ENCODE assay signal across 8 mouse cellular contexts in genomic region chr11:75415096-75415495, GRCm38 (mm10). TPM values are rescaled to one million over a fixed set of nuclear protein-coding genes. Genes with fewer than 3 reads are reported as not detected.
A peak's percentile ranks its signal among the peaks of the same experiment; 100 is the strongest.
DNase-seq lines count a peak whose midpoint lies in the region; ATAC-seq and TF ChIP-seq lines count a peak whose summit lies in the region.
"Had no signal": no experiment of that assay in that cellular context is flagged by ENCODE, and none has a peak within 500 bp of the region (broad histone marks: within the 10 kb centered on the region; RNA-seq: fewer than 3 reads in every experiment).

No protein-coding gene starts in this region.

- WGBS in lung, postnatal 0 days, result 35% methylated on average over 7 of the region's 7 CpGs
- WGBS in lung, adult 2 months, result 28% methylated on average over 7 of the region's 7 CpGs
- WGBS in forebrain, embryonic 15.5 days, result 46% methylated on average over 7 of the region's 7 CpGs

- no peak overlapping the region for H3K9ac ChIP-seq in lung, postnatal 0 days (replicated peaks; ENCODE audit: low read depth)
- H3K9ac ChIP-seq in MEL (ENCODE audit: control insufficient read depth, low read depth, low read length, poor library complexity, severe bottlenecking), result no peak overlapping the region
- no peak overlapping the region for H3K9ac ChIP-seq in forebrain, embryonic 15.5 days (replicated peaks)

- no peak overlapping the region for H3K4me3 ChIP-seq in lung, postnatal 0 days (ENCODE audit: low read depth, low read length)
- no peak overlapping the region for H3K4me3 ChIP-seq in lung, adult 2 months (replicated peaks; ENCODE audit: extremely low read depth, low read depth, low read length)
- H3K4me3 ChIP-seq in MEL (ENCODE audit: control insufficient read depth in 1 of 2, insufficient read depth in 1 of 2, low read depth in 2 of 2, low read length in 2 of 2), result no peak overlapping the region
- H3K4me3 ChIP-seq in forebrain, embryonic 15.5 days, result no peak overlapping the region

- no peaks in the 10 kb centered on the region for H3K79me2 ChIP-seq in MEL (ENCODE audit: control insufficient read depth, insufficient read depth, low read length, poor library complexity)

- H3K27ac ChIP-seq in lung, postnatal 0 days (ENCODE audit: low read length), result no peak overlapping the region
- H3K27ac ChIP-seq in MEL (ENCODE audit: control insufficient read depth, low read depth, low read length), result no peak overlapping the region
- no peak overlapping the region for H3K27ac ChIP-seq in forebrain, embryonic 15.5 days (replicated peaks)

- TF ChIP-seq EP300 in lung, postnatal 0 days (IDR thresholded peaks at IDR 0.05), result no peak
- no peak for TF ChIP-seq EP300 in MEL (IDR thresholded peaks at IDR 0.05; ENCODE audit: low read depth in 1 of 2, low read length in 2 of 2)

- DNase-seq in lung, postnatal 0 days (ENCODE audit: low spot score), result peak; percentile 28
- no peak for DNase-seq in lung, adult 2 months
- DNase-seq in MEL (ENCODE audit: low read depth, low spot score), result peak; percentile 71
- peak; percentile 64 for DNase-seq in splenic B cell, adult 2 months (ENCODE audit: low read depth, low spot score)
- no peak for DNase-seq in natural killer cell, adult 2 months (ENCODE audit: low spot score in 2 of 2)

- TF ChIP-seq POLR2A in lung, adult 2 months (IDR thresholded peaks at IDR 0.05; ENCODE audit: borderline replicate concordance, extremely low read depth, low read depth, low read length), result no peak
- no peak for TF ChIP-seq POLR2A in MEL (IDR thresholded peaks at IDR 0.05; ENCODE audit: control insufficient read depth in 1 of 2, insufficient read depth in 1 of 2, low read depth in 1 of 2, low read length in 2 of 2, poor library complexity in 1 of 2)

- H3K36me3 ChIP-seq in lung, postnatal 0 days (ENCODE audit: insufficient read depth, low read length), result no peaks in the 10 kb centered on the region
- H3K36me3 ChIP-seq in MEL (ENCODE audit: control insufficient read depth in 1 of 2, insufficient read depth in 2 of 2, low read length in 2 of 2), result no peaks in the 10 kb centered on the region
- no peaks in the 10 kb centered on the region for H3K36me3 ChIP-seq in splenic B cell, adult 2 months (ENCODE audit: control insufficient read depth, insufficient read depth, low read length, poor library complexity, severe bottlenecking)
- H3K36me3 ChIP-seq in forebrain, embryonic 15.5 days, result no peaks in the 10 kb centered on the region

- no peak for TF ChIP-seq RAD21 in MEL (IDR thresholded peaks at IDR 0.05; ENCODE audit: low read depth, low read length)

- H3K4me2 ChIP-seq in lung, postnatal 0 days (replicated peaks; ENCODE audit: low read depth, low read length), result no peak overlapping the region
- no peak overlapping the region for H3K4me2 ChIP-seq in forebrain, embryonic 15.5 days (replicated peaks)

- H3K27me3 ChIP-seq in lung, postnatal 0 days (replicated peaks; ENCODE audit: insufficient read depth, low read length), result no peaks in the 10 kb centered on the region
- no peaks in the 10 kb centered on the region for H3K27me3 ChIP-seq in MEL (ENCODE audit: control insufficient read depth in 1 of 2, insufficient read depth in 2 of 2, low read length in 2 of 2)
- H3K27me3 ChIP-seq in splenic B cell, adult 2 months (ENCODE audit: control insufficient read depth, insufficient read depth, low read length, poor library complexity, severe bottlenecking), result no peaks in the 10 kb centered on the region
- H3K27me3 ChIP-seq in forebrain, embryonic 15.5 days, result no peaks in the 10 kb centered on the region

- no peaks in the 10 kb centered on the region for H3K4me1 ChIP-seq in lung, postnatal 0 days (ENCODE audit: insufficient read depth, low read depth, low read length)
- H3K4me1 ChIP-seq in lung, adult 2 months (ENCODE audit: control insufficient read depth, insufficient read depth, low read length), result no peaks in the 10 kb centered on the region; the same call in 1 of the 2 replicates
- peaks cover 0 to 10% of the 10 kb centered on the region in 2 experiments; a peak in 2 of 4 replicates for H3K4me1 ChIP-seq in MEL (ENCODE audit: control insufficient read depth in 1 of 2, insufficient read depth in 2 of 2, low read length in 2 of 2)
- no peaks in the 10 kb centered on the region for H3K4me1 ChIP-seq in forebrain, embryonic 15.5 days

- TF ChIP-seq CTCF in lung, postnatal 0 days (IDR thresholded peaks at IDR 0.05), result no peak
- TF ChIP-seq CTCF in lung, adult 2 months (IDR thresholded peaks at IDR 0.05; ENCODE audit: insufficient read depth, low read length), result no peak
- no peak for TF ChIP-seq CTCF in MEL (IDR thresholded peaks at IDR 0.05 in 2 of 3, conservative IDR thresholded peaks at IDR 0.05 in 1 of 3; ENCODE audit: control insufficient read depth in 1 of 3, insufficient read depth in 1 of 3, low read depth in 2 of 3, low read length in 3 of 3, poor library complexity in 1 of 3, severe bottlenecking in 1 of 3)

- 0 out of 2 replicates have a peak, but pooled peaks have one; percentile 12 for ATAC-seq in lung, postnatal 0 days
- peak; percentile 93 for ATAC-seq in common myeloid progenitor, adult 5-6 weeks (replicated peaks; ENCODE audit: low read depth, poor library complexity, severe bottlenecking)
- ATAC-seq in forebrain, embryonic 15.5 days (replicated peaks), result no peak
- ATAC-seq: forebrain, embryonic 16.5 days had no signal

- H3K9me3 ChIP-seq in lung, postnatal 0 days (ENCODE audit: low read length), result no peaks in the 10 kb centered on the region
- H3K9me3 ChIP-seq in MEL (replicated peaks; ENCODE audit: insufficient read depth, low read length), result no peaks in the 10 kb centered on the region
- H3K9me3 ChIP-seq in forebrain, embryonic 15.5 days, result no peaks in the 10 kb centered on the region

TF ChIP-seq in MEL, 35 proteins besides CTCF, POLR2A, EP300 and RAD21:
- TF ChIP-seq TAL1 (IDR thresholded peaks at IDR 0.05; ENCODE audit: low read length), result no peak
- no peak for TF ChIP-seq MEF2A (IDR thresholded peaks at IDR 0.05; ENCODE audit: extremely low read depth, insufficient replicate concordance, low read depth, low read length, poor library complexity, severe bottlenecking)
- TF ChIP-seq RCOR1 (IDR thresholded peaks at IDR 0.05; ENCODE audit: low read depth, low read length), result no peak
- TF ChIP-seq MAX (IDR thresholded peaks at IDR 0.05; ENCODE audit: low read length), result no peak
- no peak for TF ChIP-seq ETS1 (IDR thresholded peaks at IDR 0.05; ENCODE audit: low read depth, low read length)
- no peak for TF ChIP-seq JUND (IDR thresholded peaks at IDR 0.05; ENCODE audit: low read depth, low read length)
- no peak for TF ChIP-seq SMC3 (IDR thresholded peaks at IDR 0.05; ENCODE audit: low read depth, low read length)
- no peak for TF ChIP-seq MXI1 (IDR thresholded peaks at IDR 0.05; ENCODE audit: low read depth, low read length)
- TF ChIP-seq USF2 (IDR thresholded peaks at IDR 0.05; ENCODE audit: borderline replicate concordance in 1 of 2, insufficient read depth in 1 of 2, low read depth in 1 of 2, low read length in 2 of 2), result no peak
- TF ChIP-seq E2F4 (IDR thresholded peaks at IDR 0.05; ENCODE audit: borderline replicate concordance, low read depth, low read length), result no peak
- TF ChIP-seq GABPA (IDR thresholded peaks at IDR 0.05; ENCODE audit: low read depth, low read length), result no peak
- no peak for TF ChIP-seq POLR2AphosphoS5 (IDR thresholded peaks at IDR 0.05; ENCODE audit: borderline replicate concordance, low read depth, low read length)
- TF ChIP-seq ELF1 (IDR thresholded peaks at IDR 0.05; ENCODE audit: low read depth, low read length), result no peak
- no peak for TF ChIP-seq TBP (IDR thresholded peaks at IDR 0.05; ENCODE audit: low read depth, low read length)
- TF ChIP-seq NELFE (IDR thresholded peaks at IDR 0.05; ENCODE audit: low read depth, low read length), result no peak
- no peak for TF ChIP-seq KAT2A (conservative IDR thresholded peaks at IDR 0.05; ENCODE audit: low read depth, low read length)
TF ChIP-seq in MEL: peak in this region for 0.

RNA-seq across cellular contexts. Expression of gene Serpinf1, which starts 7.4 kb away (rescaled TPM):
- 58.0 and 64.2 TPM in 2 replicates for polyA plus RNA-seq in lung, postnatal 0 days (2015; fragmentation: Nextera tagmentation; extraction: Ambion mirVana)
- polyA plus RNA-seq in lung, adult 2 months (2012; rRNA removed), result 96.0 and 110 TPM in 2 replicates
- total RNA-seq in MEL (2012; rRNA removed), result not detected in 2 replicates
- under 1 TPM in 1 of 2 experiments, not detected in 1; 0.36 TPM for polyA plus RNA-seq in MEL (2012; ENCODE audit: insufficient read depth in 1 of 2, insufficient read length in 2 of 2, low read depth in 1 of 2, low replicate concordance in 2 of 2, missing spikeins in 1 of 2)
- 76.0 and 77.8 TPM in 2 replicates for total RNA-seq in common myeloid progenitor, adult 5-6 weeks (2017)
- polyA plus RNA-seq in forebrain, embryonic 15.5 days (2015; fragmentation: Nextera tagmentation; extraction: Ambion mirVana), result 21.4 and 27.2 TPM in 2 replicates

RNA-seq across cellular contexts. Expression of gene Serpinf2, which starts 24.3 kb away (rescaled TPM):
- polyA plus RNA-seq in lung, postnatal 0 days (2015; fragmentation: Nextera tagmentation; extraction: Ambion mirVana), result 0.14 and 0.19 TPM in 2 replicates
- polyA plus RNA-seq in lung, adult 2 months (2012; rRNA removed), result 0.60 and 0.82 TPM in 2 replicates
- total RNA-seq in MEL (2012; rRNA removed), result not detected in 2 replicates
- polyA plus RNA-seq in MEL (2012; ENCODE audit: insufficient read depth in 1 of 2, insufficient read length in 2 of 2, low read depth in 1 of 2, low replicate concordance in 2 of 2, missing spikeins in 1 of 2), result under 1 TPM in 1 of 2 experiments, not detected in 1; 0.07 TPM
- total RNA-seq in common myeloid progenitor, adult 5-6 weeks (2017), result 0.32 TPM in 1 of 2 replicates, not detected in the other
- polyA plus RNA-seq in forebrain, embryonic 15.5 days (2015; fragmentation: Nextera tagmentation; extraction: Ambion mirVana), result 0.22 TPM in 1 of 2 replicates, not detected in the other
- polyA plus RNA-seq: forebrain, embryonic 16.5 days had no signal

RNA-seq across cellular contexts. Expression of gene Wdr81, which starts 39.4 kb away (rescaled TPM):
- polyA plus RNA-seq in lung, postnatal 0 days (2015; fragmentation: Nextera tagmentation; extraction: Ambion mirVana), result 5.9 and 7.2 TPM in 2 replicates
- polyA plus RNA-seq in lung, adult 2 months (2012; rRNA removed), result 27.9 and 29.9 TPM in 2 replicates
- total RNA-seq in MEL (2012; rRNA removed), result 7.0 and 7.6 TPM in 2 replicates
- 10 to 100 TPM in 1 of 2 experiments, not detected in 1; 13.9 TPM for polyA plus RNA-seq in MEL (2012; ENCODE audit: insufficient read depth in 1 of 2, insufficient read length in 2 of 2, low read depth in 1 of 2, low replicate concordance in 2 of 2, missing spikeins in 1 of 2)
- 8.4 and 8.6 TPM in 2 replicates for total RNA-seq in common myeloid progenitor, adult 5-6 weeks (2017)
- polyA plus RNA-seq in forebrain, embryonic 15.5 days (2015; fragmentation: Nextera tagmentation; extraction: Ambion mirVana), result 7.7 and 8.2 TPM in 2 replicates

RNA-seq across cellular contexts. Expression of gene Tlcd2, which starts 46.4 kb away (rescaled TPM):
- polyA plus RNA-seq in lung, postnatal 0 days (2015; fragmentation: Nextera tagmentation; extraction: Ambion mirVana), result 6.1 and 8.7 TPM in 2 replicates
- polyA plus RNA-seq in lung, adult 2 months (2012; rRNA removed), result 15.3 and 29.6 TPM in 2 replicates
- total RNA-seq in MEL (2012; rRNA removed), result 0.50 and 1.0 TPM in 2 replicates
- polyA plus RNA-seq in MEL (2012; ENCODE audit: insufficient read depth in 1 of 2, insufficient read length in 2 of 2, low read depth in 1 of 2, low replicate concordance in 2 of 2, missing spikeins in 1 of 2), result under 1 TPM in 1 of 2 experiments, not detected in 1; 0.86 TPM
- 26.9 and 33.6 TPM in 2 replicates for total RNA-seq in common myeloid progenitor, adult 5-6 weeks (2017)
- 0.95 and 1.3 TPM in 2 replicates for polyA plus RNA-seq in forebrain, embryonic 15.5 days (2015; fragmentation: Nextera tagmentation; extraction: Ambion mirVana)

Comparison
In these comparisons a context has a peak if more than half of its experiments do, and no peak if none do; other contexts are left out.
1. DNase-seq: peak in lung, postnatal 0 days (single experiment), MEL (single experiment) and splenic B cell, adult 2 months (single experiment); none in lung, adult 2 months (single experiment) and natural killer cell, adult 2 months (0 of 2).
2. RNA of gene Serpinf1, which starts 7.4 kb away (polyA plus RNA-seq): 96.0 to 110 TPM in lung, adult 2 months, 58.0 to 64.2 TPM in lung, postnatal 0 days and 21.4 to 27.2 TPM in forebrain, embryonic 15.5 days; 0.36 TPM in MEL; every median in the first group is over 10 times any median in the second.